Mouse (Mus musculus): ENCODE results near the gene Gm14226. TPM values are rescaled to one million over a fixed set of nuclear protein-coding genes. Genes with fewer than 3 reads are reported as not detected.
"Not testable (repeated sequence)": the region's sequence is repeated elsewhere in the genome, so short reads cannot be mapped to it uniquely, and the experiment has no call there.

The Gm14226 gene
- polyA plus RNA-seq, 1 experiment: not detected

- TF ChIP-seq CTCF (IDR thresholded peaks at IDR 0.05; ENCODE audit: extremely low read depth, insufficient read length, insufficient replicate concordance, low read depth, low read length) (no peak), POLR2A (IDR thresholded peaks at IDR 0.05; ENCODE audit: low read depth, low read length) (no peak)
- peak overlapping the region; percentile 91 for H3K4me3 ChIP-seq (ENCODE audit: low read depth, low read length)
- H3K27ac ChIP-seq (ENCODE audit: insufficient read depth, low read depth, low read length): peak overlapping the region; percentile 81
- H3K36me3 ChIP-seq (ENCODE audit: control insufficient read depth, insufficient read depth, low read length): no peaks in the 10 kb centered on the region
- H3K4me1 ChIP-seq (ENCODE audit: control insufficient read depth, insufficient read depth, insufficient read length, low read length): peaks cover 11% of the 10 kb centered on the region
- H3K27me3 ChIP-seq (ENCODE audit: control insufficient read depth, insufficient read depth, low read length): no peaks in the 10 kb centered on the region
- 31% methylated on average over 5 of the region's 5 CpGs for WGBS
These were observed 32.0 kb downstream of the Gm14226 start for GRCm38 (mm10) chr2:155050108-155050503.

GRCm38 (mm10) chr2:155050504-155051236 is 32.6 kb downstream of the Gm14226 start:
- TF ChIP-seq POLR2A (IDR thresholded peaks at IDR 0.05; ENCODE audit: low read depth, low read length) (peak; percentile 95), CTCF (IDR thresholded peaks at IDR 0.05; ENCODE audit: extremely low read depth, insufficient read length, insufficient replicate concordance, low read depth, low read length) (no peak)
- H3K4me3 ChIP-seq (ENCODE audit: low read depth, low read length): peak overlapping the region; percentile 91
- H3K27ac ChIP-seq (ENCODE audit: insufficient read depth, low read depth, low read length): peak overlapping the region; percentile 81
- no peaks in the 10 kb centered on the region for H3K27me3 ChIP-seq (ENCODE audit: control insufficient read depth, insufficient read depth, low read length)
- WGBS: under 1% methylated on average over 45 of the region's 45 CpGs
- no peaks in the 10 kb centered on the region for H3K36me3 ChIP-seq (ENCODE audit: control insufficient read depth, insufficient read depth, low read length)
- peaks cover 16% of the 10 kb centered on the region for H3K4me1 ChIP-seq (ENCODE audit: control insufficient read depth, insufficient read depth, insufficient read length, low read length)

GRCm38 (mm10) chr2:155051622-155052351 is 33.7 kb downstream of the Gm14226 start:
- Histone ChIP-seq H3K4me1 (ENCODE audit: control insufficient read depth, insufficient read depth, insufficient read length, low read length) (peaks cover 26% of the 10 kb centered on the region), H3K27ac (ENCODE audit: insufficient read depth, low read depth, low read length) (peak overlapping the region; percentile 48), H3K4me3 (ENCODE audit: low read depth, low read length) (no peak overlapping the region), H3K27me3 (ENCODE audit: control insufficient read depth, insufficient read depth, low read length) (no peaks in the 10 kb centered on the region), H3K36me3 (ENCODE audit: control insufficient read depth, insufficient read depth, low read length) (no peaks in the 10 kb centered on the region)
- TF ChIP-seq POLR2A (IDR thresholded peaks at IDR 0.05; ENCODE audit: low read depth, low read length): no peak
- no peak for TF ChIP-seq CTCF (IDR thresholded peaks at IDR 0.05; ENCODE audit: extremely low read depth, insufficient read length, insufficient replicate concordance, low read depth, low read length)
- WGBS: 10% methylated on average over 9 of the region's 9 CpGs

- H3K27ac ChIP-seq (ENCODE audit: insufficient read depth, low read depth, low read length): 0 out of 2 replicates have a peak overlapping the region, but pooled peaks have one; percentile 10
- peaks cover 30% of the 10 kb centered on the region for H3K4me1 ChIP-seq (ENCODE audit: control insufficient read depth, insufficient read depth, insufficient read length, low read length)
- TF ChIP-seq CTCF (IDR thresholded peaks at IDR 0.05; ENCODE audit: extremely low read depth, insufficient read length, insufficient replicate concordance, low read depth, low read length): no peak
- no peak for TF ChIP-seq POLR2A (IDR thresholded peaks at IDR 0.05; ENCODE audit: low read depth, low read length)
- 52% methylated on average over 2 of the region's 2 CpGs for WGBS
- no peak overlapping the region for H3K4me3 ChIP-seq (ENCODE audit: low read depth, low read length)
- H3K36me3 ChIP-seq (ENCODE audit: control insufficient read depth, insufficient read depth, low read length): no peaks in the 10 kb centered on the region
- H3K27me3 ChIP-seq (ENCODE audit: control insufficient read depth, insufficient read depth, low read length): no peaks in the 10 kb centered on the region
These were observed 34.6 kb downstream of the Gm14226 start for GRCm38 (mm10) chr2:155052681-155053080.

GRCm38 (mm10) chr2:155053512-155053911 is 35.4 kb downstream of the Gm14226 start:
- WGBS: 95% methylated on average over 8 of the region's 8 CpGs
- peaks cover 30% of the 10 kb centered on the region for H3K4me1 ChIP-seq (ENCODE audit: control insufficient read depth, insufficient read depth, insufficient read length, low read length)
- H3K27ac ChIP-seq (ENCODE audit: insufficient read depth, low read depth, low read length); H3K36me3 ChIP-seq (ENCODE audit: control insufficient read depth, insufficient read depth, low read length); H3K4me3 ChIP-seq (ENCODE audit: low read depth, low read length); H3K27me3 ChIP-seq (ENCODE audit: control insufficient read depth, insufficient read depth, low read length): not testable (repeated sequence)

GRCm38 (mm10) chr2:155054672-155055071 is 36.6 kb downstream of the Gm14226 start:
- H3K27me3 ChIP-seq (ENCODE audit: control insufficient read depth, insufficient read depth, low read length): no peaks in the 10 kb centered on the region
- H3K36me3 ChIP-seq (ENCODE audit: control insufficient read depth, insufficient read depth, low read length): peaks cover 6% of the 10 kb centered on the region
- H3K27ac ChIP-seq (ENCODE audit: insufficient read depth, low read depth, low read length): no peak overlapping the region
- H3K4me3 ChIP-seq (ENCODE audit: low read depth, low read length): no peak overlapping the region
- peaks cover 30% of the 10 kb centered on the region for H3K4me1 ChIP-seq (ENCODE audit: control insufficient read depth, insufficient read depth, insufficient read length, low read length)
- TF ChIP-seq POLR2A (IDR thresholded peaks at IDR 0.05; ENCODE audit: low read depth, low read length) (no peak), CTCF (IDR thresholded peaks at IDR 0.05; ENCODE audit: extremely low read depth, insufficient read length, insufficient replicate concordance, low read depth, low read length) (no peak)
- 93% methylated on average over 3 of the region's 3 CpGs for WGBS

- peaks cover 12% of the 10 kb centered on the region for H3K36me3 ChIP-seq (ENCODE audit: control insufficient read depth, insufficient read depth, low read length)
These were observed 38.1 kb downstream of the Gm14226 start for GRCm38 (mm10) chr2:155056076-155056578.

More at GRCm38 (mm10) chr2:155056076-155056578, 38.1 kb downstream of the Gm14226 start:
- TF ChIP-seq POLR2A (IDR thresholded peaks at IDR 0.05; ENCODE audit: low read depth, low read length) (no peak), CTCF (IDR thresholded peaks at IDR 0.05; ENCODE audit: extremely low read depth, insufficient read length, insufficient replicate concordance, low read depth, low read length) (no peak)
- H3K4me3 ChIP-seq (ENCODE audit: low read depth, low read length): no peak overlapping the region
- 28% methylated on average over 5 of the region's 5 CpGs for WGBS
- peak overlapping the region; percentile 62 for H3K27ac ChIP-seq (ENCODE audit: insufficient read depth, low read depth, low read length)
- no peaks in the 10 kb centered on the region for H3K27me3 ChIP-seq (ENCODE audit: control insufficient read depth, insufficient read depth, low read length)
- peaks cover 23% of the 10 kb centered on the region; the same call in 1 of the 2 replicates for H3K4me1 ChIP-seq (ENCODE audit: control insufficient read depth, insufficient read depth, insufficient read length, low read length)
